Mouse (Mus musculus) heart, embryonic 11.5 days (tissue): ENCODE measurements at regions not wholly inside any gene's neighbourhood (a gene's known extent, or its start where the extent isn't known, plus 50 kb on each side); places are given as distances from the start of the nearest gene placed in this dataset.
"Not testable (repeated sequence)": the region's sequence is repeated elsewhere in the genome, so short reads cannot be mapped to it uniquely, and the experiment has no call there.

Source experiments
- ATAC-seq: fragments of 200-750 bp; cut with Nextera tagmentation; replicated peaks from 2 replicates; pipeline ENCODE4 v1.8.0; 2017; ENCODE audit warnings: moderate library complexity; ENCODE audit not compliant: insufficient number of reproducible peaks, low FRiP score, low TSS enrichment
- H3K27ac ChIP-seq: fragments of 300-500 bp; sonication (generic); 2 replicates; pipeline ENCODE4 v1.5.1; 2014; ENCODE audit warnings: mild to moderate bottlenecking, low read depth, low read length
- H3K27me3 ChIP-seq: fragments of 300-500 bp; sonication (generic); 2 replicates; pipeline ENCODE4 v1.6.1; 2014; ENCODE audit warnings: mild to moderate bottlenecking, low read length, mixed read lengths; ENCODE audit not compliant: control insufficient read depth, insufficient read depth
- H3K36me3 ChIP-seq: fragments of 300-500 bp; sonication (generic); 2 replicates; pipeline ENCODE4 v1.6.1; 2014; ENCODE audit warnings: mild to moderate bottlenecking, low read length, moderate library complexity, mixed read lengths; ENCODE audit not compliant: control insufficient read depth, insufficient read depth
- H3K4me1 ChIP-seq: fragments of 300-500 bp; sonication (generic); 2 replicates; pipeline ENCODE4 v1.6.1; 2014; ENCODE audit warnings: low read length; ENCODE audit not compliant: control insufficient read depth, insufficient read depth
- H3K4me2 ChIP-seq: fragments of 300-500 bp; sonication (generic); 2 replicates; pipeline ENCODE4 v1.6.1; 2014; ENCODE audit warnings: mild to moderate bottlenecking, moderate library complexity
- H3K4me3 ChIP-seq: fragments of 300-500 bp; sonication (generic); 2 replicates; pipeline ENCODE4 v1.5.1; 2014; ENCODE audit warnings: low read depth, low read length
- H3K9ac ChIP-seq: fragments of 300-500 bp; sonication (generic); 2 replicates; pipeline ENCODE4 v1.6.1; 2014; ENCODE audit warnings: mild to moderate bottlenecking, low read depth, low read length, moderate library complexity
- H3K9me3 ChIP-seq: fragments of 300-500 bp; sonication (generic); replicated peaks from 2 replicates; pipeline ENCODE4 v1.6.1; 2016; ENCODE audit warnings: low read length; ENCODE audit not compliant: control insufficient read depth
- WGBS: fragments of 180-500 bp; shearing (Covaris S2); extraction: QIAGEN DNeasy Blood & Tissue Kit; methylation state at CpG from one replicate; pipeline ENCODE4 v1.1.7; 2014; ENCODE audit not compliant: insufficient replicate concordance; 5-methylcytosine and 5-hydroxymethylcytosine counted together

DNA sequence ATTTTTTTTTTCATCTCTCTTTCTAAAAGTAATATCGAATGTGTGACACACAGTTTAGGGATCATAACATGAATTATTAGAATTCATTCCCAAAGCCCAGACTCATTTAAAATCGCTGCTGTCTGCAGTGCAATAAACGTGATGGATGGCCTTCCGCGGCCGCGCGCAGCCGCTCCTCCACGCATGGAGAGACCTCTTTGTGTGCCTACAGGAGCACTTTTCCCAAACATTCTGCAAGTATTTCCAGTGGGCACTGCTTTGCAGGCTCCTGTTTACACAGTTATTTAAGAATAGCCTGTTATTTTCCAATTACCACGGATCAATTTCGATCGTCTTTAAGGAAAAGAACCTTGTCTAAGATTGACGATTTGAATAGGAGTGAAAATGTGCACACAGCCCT lies 115.6 kb downstream of the Akr1d1 start:
- Histone ChIP-seq H3K4me2 (no peak overlapping the region), H3K4me3 (no peak overlapping the region), H3K4me1 (no peaks in the 10 kb centered on the region), H3K27ac (no peak overlapping the region), H3K9me3 (no peaks in the 10 kb centered on the region), H3K9ac (no peak overlapping the region), H3K36me3 (no peaks in the 10 kb centered on the region), H3K27me3 (no peaks in the 10 kb centered on the region)
- ATAC-seq: no peak
- WGBS: 70% methylated on average over 14 of the region's 14 CpGs

DNA sequence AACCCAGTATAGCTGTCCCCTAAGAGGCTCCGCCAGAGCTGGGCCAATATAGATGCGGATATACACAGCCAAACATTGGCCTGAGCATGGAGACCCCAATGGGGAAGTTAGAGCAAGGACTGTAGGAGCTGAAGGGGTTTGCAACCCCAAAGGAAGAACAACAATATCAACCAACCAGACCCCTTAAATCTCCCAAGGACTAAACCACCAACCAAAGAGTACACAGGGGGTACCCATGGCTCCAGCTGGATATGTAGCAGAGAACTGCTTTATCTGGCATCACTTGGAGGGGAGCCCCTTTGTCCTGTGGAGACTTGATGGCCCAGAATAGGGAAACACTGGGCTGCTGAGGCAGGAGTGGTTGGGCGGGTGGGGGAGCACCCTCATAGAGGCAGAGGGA lies 127.3 kb downstream of the Akr1d1 start:
- not testable (repeated sequence) for H3K4me3 ChIP-seq, H3K27ac ChIP-seq, H3K9me3 ChIP-seq, ATAC-seq, H3K27me3 ChIP-seq, H3K36me3 ChIP-seq, H3K9ac ChIP-seq, H3K4me1 ChIP-seq, H3K4me2 ChIP-seq
- WGBS: 79% methylated on average over 3 of the region's 3 CpGs

DNA sequence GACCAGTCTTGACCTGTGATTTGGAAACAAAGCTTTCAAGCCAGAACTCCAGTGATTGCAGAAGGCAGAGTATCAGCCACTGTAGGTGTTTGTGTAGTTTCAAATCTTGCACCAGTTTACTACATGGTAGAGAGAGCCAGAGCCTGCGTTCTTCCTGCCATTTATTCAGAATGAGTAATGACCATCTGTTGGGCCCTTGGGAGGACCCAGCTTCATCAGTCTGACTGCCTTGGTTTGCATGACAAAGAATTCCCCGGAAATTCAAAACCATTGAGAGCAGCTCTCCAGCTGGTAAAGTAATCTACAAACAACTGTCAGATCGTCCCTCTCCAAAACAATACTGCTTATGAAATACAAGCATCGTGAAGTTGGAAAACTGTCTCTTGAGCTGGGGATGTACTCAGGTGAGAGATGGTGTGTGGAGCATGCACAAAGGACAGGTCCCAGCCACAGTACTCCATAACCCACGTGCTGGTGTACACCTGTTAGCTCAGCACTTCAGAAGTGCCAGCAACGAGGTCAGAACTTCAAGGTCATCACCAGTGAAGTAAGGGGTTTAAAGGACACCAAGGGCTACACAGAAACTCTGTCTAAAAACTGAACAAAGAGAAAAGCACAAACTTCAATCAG lies 128.2 kb downstream of the Akr1d1 start:
- 55% methylated on average over 6 of the region's 6 CpGs for WGBS
- no peaks in the 10 kb centered on the region for H3K27me3 ChIP-seq
- H3K4me1 ChIP-seq: no peaks in the 10 kb centered on the region
- no peak overlapping the region for H3K9ac ChIP-seq
- H3K9me3 ChIP-seq: no peaks in the 10 kb centered on the region
- H3K27ac ChIP-seq: no peak overlapping the region
- no peak overlapping the region for H3K4me3 ChIP-seq
- no peaks in the 10 kb centered on the region for H3K36me3 ChIP-seq
- H3K4me2 ChIP-seq: no peak overlapping the region
- no peak for ATAC-seq

DNA sequence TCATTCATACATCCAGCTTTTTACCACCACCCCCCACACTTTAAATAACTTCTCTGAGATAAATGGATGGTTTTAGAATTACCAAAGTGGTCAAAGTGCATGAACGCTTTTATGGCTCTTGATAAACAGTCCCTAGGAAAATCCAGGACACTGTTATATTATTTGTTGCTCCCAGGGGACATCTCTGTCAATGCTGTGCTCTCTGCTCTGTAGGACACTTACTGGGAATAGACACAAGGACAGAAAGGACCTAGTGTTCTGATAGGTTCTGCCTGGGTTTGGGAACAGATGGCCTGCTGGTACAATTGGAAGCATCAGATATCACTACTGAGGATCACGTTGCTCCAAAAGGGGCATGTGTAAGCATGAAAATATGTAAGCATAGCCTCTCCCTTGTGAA lies 132.8 kb downstream of the Akr1d1 start:
- no peak for ATAC-seq
- Histone ChIP-seq H3K27me3 (no peaks in the 10 kb centered on the region), H3K36me3 (no peaks in the 10 kb centered on the region), H3K9ac (no peak overlapping the region), H3K4me3 (no peak overlapping the region), H3K9me3 (no peaks in the 10 kb centered on the region), H3K27ac (no peak overlapping the region), H3K4me1 (no peaks in the 10 kb centered on the region), H3K4me2 (no peak overlapping the region)
- whole genome bisulfite sequencing: 46% methylated on average over 2 of the region's 2 CpGs

DNA sequence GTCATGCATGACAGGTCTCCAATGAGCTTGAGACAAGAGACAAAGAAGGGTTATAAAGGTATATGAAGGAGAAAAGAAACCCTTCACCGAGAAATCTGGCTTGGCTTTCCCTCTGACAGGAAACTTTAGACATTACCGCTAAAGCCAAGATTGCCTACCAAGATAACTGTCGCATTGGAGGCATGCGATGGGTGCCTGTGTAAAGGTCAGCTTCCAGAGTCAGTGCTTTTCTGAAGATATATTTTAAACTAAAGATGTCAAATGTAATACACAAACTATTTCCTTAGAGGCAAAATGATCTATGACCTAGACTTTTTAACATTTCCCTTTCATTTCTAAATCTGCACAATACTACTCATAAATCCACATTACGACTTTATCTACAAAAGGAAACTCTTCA lies 135.6 kb downstream of the Akr1d1 start:
- Histone ChIP-seq H3K27ac (no peak overlapping the region), H3K4me3 (no peak overlapping the region), H3K36me3 (no peaks in the 10 kb centered on the region), H3K4me1 (no peaks in the 10 kb centered on the region), H3K9ac (no peak overlapping the region), H3K4me2 (no peak overlapping the region), H3K27me3 (no peaks in the 10 kb centered on the region), H3K9me3 (no peaks in the 10 kb centered on the region)
- 80% methylated on average over 5 of the region's 5 CpGs for WGBS
- ATAC-seq: no peak

DNA sequence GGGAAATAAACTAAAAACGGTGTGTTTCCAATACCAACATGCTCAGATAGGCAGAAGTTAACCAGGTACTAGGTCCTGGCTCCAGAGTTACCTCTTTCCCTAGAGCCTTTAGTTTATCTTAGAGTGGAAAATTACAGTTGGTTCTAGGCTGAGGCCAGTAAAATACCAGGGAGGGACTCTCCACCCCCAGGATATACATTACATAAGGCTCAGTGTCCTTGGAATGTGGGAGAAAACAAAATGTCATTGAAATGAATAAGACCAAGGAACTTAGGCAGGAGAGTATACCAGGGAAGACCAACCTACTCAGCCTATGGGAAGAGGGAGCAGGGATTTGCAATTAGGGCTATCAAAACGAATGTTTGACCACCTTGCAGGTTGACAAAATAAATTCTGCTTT lies 139.4 kb downstream of the Akr1d1 start:
- 66% methylated on average over 2 of the region's 2 CpGs for whole genome bisulfite sequencing
- Histone ChIP-seq H3K4me2 (no peak overlapping the region), H3K27me3 (no peaks in the 10 kb centered on the region), H3K4me3 (no peak overlapping the region), H3K4me1 (no peaks in the 10 kb centered on the region), H3K9me3 (no peaks in the 10 kb centered on the region), H3K36me3 (no peaks in the 10 kb centered on the region), H3K9ac (no peak overlapping the region), H3K27ac (no peak overlapping the region)
- no peak for ATAC-seq

DNA sequence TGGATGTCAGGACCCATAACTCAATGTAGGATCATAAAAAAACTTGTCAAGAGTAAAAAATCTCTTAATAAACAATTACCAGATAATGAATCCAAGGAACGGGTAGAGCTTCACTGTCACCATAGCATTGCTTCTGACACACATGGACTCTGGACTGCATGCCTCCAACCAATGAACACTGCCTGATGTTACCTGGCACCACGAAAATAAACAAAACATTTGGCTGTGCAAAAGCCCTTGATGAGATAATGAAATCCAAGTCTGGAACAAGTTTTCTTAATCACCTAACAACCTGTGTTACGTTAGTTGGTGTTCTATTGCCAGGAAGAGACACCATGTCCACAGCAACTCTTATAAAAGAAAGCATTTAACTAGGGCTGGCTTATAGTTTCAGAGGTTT lies 140.7 kb downstream of the Akr1d1 start:
- 76% methylated on average over 3 of the region's 3 CpGs for WGBS
- Histone ChIP-seq H3K27ac (no peak overlapping the region), H3K9ac (no peak overlapping the region), H3K4me3 (no peak overlapping the region), H3K36me3 (no peaks in the 10 kb centered on the region), H3K9me3 (no peaks in the 10 kb centered on the region), H3K4me1 (no peaks in the 10 kb centered on the region), H3K4me2 (no peak overlapping the region), H3K27me3 (no peaks in the 10 kb centered on the region)
- ATAC-seq: no peak

DNA sequence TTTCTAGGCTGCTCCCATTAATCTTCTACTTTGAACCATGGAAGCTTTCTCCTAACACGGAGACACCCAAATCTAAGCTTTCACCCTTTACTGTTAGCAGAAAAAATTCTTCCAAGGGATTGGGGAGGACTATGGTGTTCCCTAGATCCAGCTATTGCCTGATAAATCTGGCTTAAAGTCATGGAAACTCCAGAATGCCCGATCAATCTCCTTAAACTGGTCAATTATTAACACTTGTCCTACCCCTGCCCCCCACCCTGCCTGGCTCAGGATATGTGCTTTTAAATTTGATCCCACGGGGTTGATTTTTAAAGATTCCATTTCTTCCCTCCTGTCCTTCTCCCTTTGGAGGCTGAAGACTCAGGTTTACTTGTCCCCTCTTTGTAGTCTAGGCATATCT lies 149.9 kb downstream of the Akr1d1 start:
- ATAC-seq: no peak
- H3K9ac ChIP-seq: no peak overlapping the region
- no peak overlapping the region for H3K4me2 ChIP-seq
- no peak overlapping the region for H3K27ac ChIP-seq
- H3K36me3 ChIP-seq: no peaks in the 10 kb centered on the region
- no peaks in the 10 kb centered on the region for H3K4me1 ChIP-seq
- H3K27me3 ChIP-seq: no peaks in the 10 kb centered on the region
- WGBS: 78% methylated on average over 3 of the region's 3 CpGs
- no peaks in the 10 kb centered on the region for H3K9me3 ChIP-seq
- no peak overlapping the region for H3K4me3 ChIP-seq

DNA sequence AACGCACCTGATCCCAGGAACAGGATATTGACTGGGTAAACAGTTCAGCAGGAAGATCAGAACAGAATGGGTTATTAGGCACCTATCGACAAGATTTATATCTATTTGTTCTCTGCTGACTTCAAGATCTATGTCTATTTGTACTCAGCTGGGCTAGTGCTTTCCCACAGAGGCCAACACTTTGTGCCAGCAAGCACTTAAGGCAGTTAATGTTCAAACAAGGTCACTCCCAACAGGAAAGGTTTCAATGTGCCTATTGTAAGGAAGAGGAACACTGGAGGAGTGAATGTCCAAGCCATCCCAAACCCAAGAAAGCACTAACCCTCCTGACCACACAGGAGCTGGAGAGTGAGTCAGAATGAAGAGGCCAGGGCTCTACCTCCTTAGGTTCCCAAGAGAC lies 151.4 kb downstream of the Akr1d1 start:
- not testable (repeated sequence) for H3K36me3 ChIP-seq, H3K9me3 ChIP-seq, H3K9ac ChIP-seq, H3K4me2 ChIP-seq, H3K27ac ChIP-seq, H3K27me3 ChIP-seq, H3K4me1 ChIP-seq, ATAC-seq, H3K4me3 ChIP-seq
- WGBS: 78% methylated on average over 2 of the region's 2 CpGs
